Mouse (Mus musculus): ENCODE measurements around the gene Snx11. TPM values are rescaled to one million over a fixed set of nuclear protein-coding genes. Genes with fewer than 3 reads are reported as not detected.

The Snx11 gene
- total RNA-seq, 2 experiments from 2014 or later: 44.3 to 45.8 TPM

Other genes starting within 250 kb of the Snx11 start
- gene Cbx1, start 11.6 kb upstream of the Snx11 start, total RNA-seq (2021): 10 to 100 TPM; 51.0 to 54.8 TPM
- 100 to 1,000 TPM; 185 to 187 TPM for gene Nfe2l1, start 52.4 kb upstream of the Snx11 start, total RNA-seq (2021)
- 1 to 10 TPM; 2.9 to 6.2 TPM for gene Copz2, start 72.3 kb upstream of the Snx11 start, total RNA-seq (2021)
- gene Cdk5rap3, start 138.9 kb upstream of the Snx11 start, total RNA-seq (2021): 10 to 100 TPM; 41.2 to 47.2 TPM
- gene Prr15l, start 150.5 kb upstream of the Snx11 start, total RNA-seq (2021): not detected
- 10 to 100 TPM; 33.0 to 36.7 TPM for gene Pnpo, start 166.4 kb upstream of the Snx11 start, total RNA-seq (2021)
- gene Sp2, start 205.4 kb upstream of the Snx11 start, total RNA-seq (2021): 10 to 100 TPM; 12.3 to 13.5 TPM
- 1 to 10 TPM in 1 of 2 experiments, under 1 TPM in 1; 0.81 to 1.1 TPM for gene Sp6, start 235.8 kb upstream of the Snx11 start, total RNA-seq (2021)

All from layer of hippocampus, postnatal 14 days (tissue).